ENCODE assay signal across 10 mouse cellular contexts in the genomic region with DNA sequence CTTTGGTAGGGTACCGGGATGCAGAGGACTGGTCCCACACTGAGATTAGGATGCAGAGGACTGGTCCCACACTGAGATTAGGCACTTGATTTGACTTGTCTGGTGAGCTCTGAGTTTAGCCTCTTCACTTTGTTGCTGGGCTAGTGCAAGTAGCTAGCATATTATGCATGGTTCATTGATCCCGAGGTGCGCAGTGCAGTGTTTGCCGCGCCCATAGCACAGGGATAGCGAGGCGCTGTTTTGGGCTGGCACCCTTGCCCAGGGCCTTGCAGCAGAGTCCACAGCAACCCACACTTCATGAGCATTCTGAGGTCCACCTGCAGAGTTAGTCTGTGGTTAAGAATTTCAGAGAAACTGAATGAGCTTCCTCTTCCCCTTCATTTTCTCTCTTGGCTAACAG. TPM values are rescaled to one million over a fixed set of nuclear protein-coding genes. Genes with fewer than 3 reads are reported as not detected.
DNase-seq lines count a peak whose midpoint lies in the region; ATAC-seq and TF ChIP-seq lines count a peak whose summit lies in the region.
"Had no signal": no experiment of that assay in that cellular context is flagged by ENCODE, and none has a peak within 500 bp of the region (broad histone marks: within the 10 kb centered on the region; RNA-seq: fewer than 3 reads in every experiment).

No protein-coding gene starts in this region.

- peaks cover 6% of the 10 kb centered on the region; the same call in 1 of the 2 replicates for H3K36me3 ChIP-seq in heart, embryonic 15.5 days
- peaks cover 20% of the 10 kb centered on the region for H3K36me3 ChIP-seq in ES-E14 (ENCODE audit: control insufficient read depth, insufficient read depth, low read length, poor library complexity, severe bottlenecking)
- peaks cover 17% of the 10 kb centered on the region for H3K36me3 ChIP-seq in forebrain, embryonic 15.5 days
- H3K36me3 ChIP-seq in liver, embryonic 12.5 days, result peaks cover 42% of the 10 kb centered on the region

- DNase-seq in heart, adult 8-10 months (ENCODE audit: low spot score), result no peak
- no peak for DNase-seq in ES-E14 (ENCODE audit: low read depth, low spot score)
- no peak for DNase-seq in layer of hippocampus, adult 8-10 months (ENCODE audit: low spot score in 2 of 2)
- DNase-seq in thymus, postnatal 25 days, result no peak
- DNase-seq in urinary bladder, postnatal 25 days (ENCODE audit: low spot score), result no peak

- in situ Hi-C loops in ES-E14 (cut with MboI; ENCODE audit: low sequenced_read_pairs in 2 of 2, unreplicated experiment in 2 of 2), result no loop called here

- no peak overlapping the region for H3K9ac ChIP-seq in heart, embryonic 15.5 days
- H3K9ac ChIP-seq in ES-E14 (ENCODE audit: insufficient read depth, low read depth, low read length, poor library complexity, severe bottlenecking), result peak overlapping the region; percentile 4; the same call in 1 of the 2 replicates
- H3K9ac ChIP-seq in forebrain, embryonic 15.5 days (replicated peaks), result no peak overlapping the region
- H3K9ac ChIP-seq in liver, embryonic 12.5 days, result peak overlapping the region; percentile 95; the same call in 1 of the 2 replicates

- ATAC-seq in heart, embryonic 15.5 days (replicated peaks; ENCODE audit: insufficient number of reproducible peaks, insufficient read depth, low FRiP score, low read depth), result no peak
- no peak for ATAC-seq in forebrain, embryonic 15.5 days (replicated peaks)
- ATAC-seq in liver, embryonic 12.5 days, result no peak

- H3K4me3 ChIP-seq in heart, embryonic 15.5 days, result 0 out of 2 replicates have a peak overlapping the region, but pooled peaks have one; percentile 3
- no peak overlapping the region for H3K4me3 ChIP-seq in ES-E14 (ENCODE audit: insufficient read depth in 1 of 2, low read depth in 1 of 2, low read length in 2 of 2, poor library complexity in 1 of 2, severe bottlenecking in 1 of 2)
- H3K4me3 ChIP-seq in forebrain, embryonic 15.5 days, result 0 out of 2 replicates have a peak overlapping the region, but pooled peaks have one; percentile 87
- peak overlapping the region; percentile 94; the same call in 1 of the 2 replicates for H3K4me3 ChIP-seq in liver, embryonic 12.5 days

- peaks cover 62% of the 10 kb centered on the region for H3K4me1 ChIP-seq in heart, embryonic 15.5 days (replicated peaks)
- H3K4me1 ChIP-seq in ES-E14 (ENCODE audit: control insufficient read depth in 2 of 2, insufficient read depth in 2 of 2, low read length in 2 of 2, poor library complexity in 1 of 2), result peaks cover 0 to 29% of the 10 kb centered on the region in 2 experiments; a peak in 2 of 4 replicates
- H3K4me1 ChIP-seq in forebrain, embryonic 15.5 days, result peaks cover 40% of the 10 kb centered on the region
- peaks cover 86% of the 10 kb centered on the region for H3K4me1 ChIP-seq in liver, embryonic 12.5 days

- 81% methylated on average over 7 of the region's 7 CpGs for WGBS in heart, embryonic 15.5 days
- 86% methylated on average over 7 of the region's 7 CpGs for WGBS in forebrain, embryonic 15.5 days
- 84% methylated on average over 7 of the region's 7 CpGs for WGBS in liver, embryonic 12.5 days (ENCODE audit: insufficient replicate concordance)

- H3K27ac ChIP-seq in heart, embryonic 15.5 days, result no peak overlapping the region
- H3K27ac ChIP-seq in ES-E14 (ENCODE audit: insufficient read depth, low read depth, low read length, poor library complexity, severe bottlenecking), result no peak overlapping the region
- no peak overlapping the region for H3K27ac ChIP-seq in forebrain, embryonic 15.5 days (replicated peaks)
- H3K27ac ChIP-seq in liver, embryonic 12.5 days, result 0 out of 2 replicates have a peak overlapping the region, but pooled peaks have one; percentile 5
- H3K27ac ChIP-seq: macrophage had no signal

- H3K27me3 ChIP-seq in heart, embryonic 15.5 days, result no peaks in the 10 kb centered on the region
- H3K27me3 ChIP-seq in forebrain, embryonic 15.5 days, result no peaks in the 10 kb centered on the region
- no peaks in the 10 kb centered on the region for H3K27me3 ChIP-seq in liver, embryonic 12.5 days (replicated peaks)

- peak overlapping the region; percentile 85 for H3K4me2 ChIP-seq in heart, embryonic 15.5 days
- peak overlapping the region; percentile 89; the same call in 1 of the 2 replicates for H3K4me2 ChIP-seq in forebrain, embryonic 15.5 days (replicated peaks)
- peak overlapping the region; percentile 87 for H3K4me2 ChIP-seq in liver, embryonic 12.5 days

- no peaks in the 10 kb centered on the region for H3K9me3 ChIP-seq in heart, embryonic 15.5 days (replicated peaks)
- no peaks in the 10 kb centered on the region for H3K9me3 ChIP-seq in ES-E14 (ENCODE audit: control insufficient read depth, insufficient read depth, low read depth, low read length)
- H3K9me3 ChIP-seq in forebrain, embryonic 15.5 days, result no peaks in the 10 kb centered on the region
- no peaks in the 10 kb centered on the region for H3K9me3 ChIP-seq in liver, embryonic 12.5 days (replicated peaks)

TF ChIP-seq in ES-E14, 5 proteins besides CTCF, POLR2A, EP300 and RAD21:
- TF ChIP-seq ZC3H11A (IDR thresholded peaks at IDR 0.05; ENCODE audit: borderline replicate concordance, low read depth, low read length) (no peak), CHD2 (IDR thresholded peaks at IDR 0.05; ENCODE audit: low read depth, low read length) (no peak)

RNA-seq across cellular contexts. Expression of a gene that starts 3.2 kb away (rescaled TPM):
- 25.3 and 29.2 TPM in 2 replicates for polyA plus RNA-seq in heart, embryonic 15.5 days (2015; fragmentation: Nextera tagmentation; extraction: Ambion mirVana)
- total RNA-seq in heart, adult 8-10 months (2022), result 10 to 100 TPM in 3 of 4 experiments, 1 to 10 TPM in 1; 7.6 to 24.8 (median 17.2) TPM
- 53.8 and 67.8 TPM in 2 replicates for total RNA-seq in ES-E14 (2012; rRNA removed)
- 64.8 and 65.3 TPM in 2 replicates for polyA plus RNA-seq in forebrain, embryonic 15.5 days (2015; fragmentation: Nextera tagmentation; extraction: Ambion mirVana)
- 22.4 and 25.4 TPM in 2 replicates for polyA plus RNA-seq in liver, embryonic 12.5 days (2016; fragmentation: Nextera tagmentation; extraction: Ambion mirVana)
- 10 to 100 TPM; 25.1 to 66.1 (median 45.2) TPM for total RNA-seq in layer of hippocampus, adult 8-10 months (2022)

RNA-seq across cellular contexts. Expression of a gene that starts 8.1 kb away (rescaled TPM):
- polyA plus RNA-seq in heart, embryonic 15.5 days (2015; fragmentation: Nextera tagmentation; extraction: Ambion mirVana), result not detected in 2 replicates
- total RNA-seq in heart, adult 8-10 months (2022), result under 1 TPM in 1 of 4 experiments, not detected in 3; 0.23 TPM
- 0.18 and 0.37 TPM in 2 replicates for total RNA-seq in ES-E14 (2012; rRNA removed)
- polyA plus RNA-seq in forebrain, embryonic 15.5 days (2015; fragmentation: Nextera tagmentation; extraction: Ambion mirVana), result 0.37 and 0.43 TPM in 2 replicates
- polyA plus RNA-seq in liver, embryonic 12.5 days (2016; fragmentation: Nextera tagmentation; extraction: Ambion mirVana), result 0.69 and 0.85 TPM in 2 replicates
- total RNA-seq in layer of hippocampus, adult 8-10 months (2022), result under 1 TPM in 1 of 4 experiments, not detected in 3; 0.41 TPM
- polyA plus RNA-seq: intestine, embryonic 14.5 days; macrophage had no signal

RNA-seq across cellular contexts. Expression of a gene that starts 45.3 kb away (rescaled TPM):
- polyA plus RNA-seq in heart, embryonic 15.5 days (2015; fragmentation: Nextera tagmentation; extraction: Ambion mirVana), result 12.0 and 17.4 TPM in 2 replicates
- 1 to 10 TPM; 3.8 to 4.8 (median 4.2) TPM for total RNA-seq in heart, adult 8-10 months (2022)
- total RNA-seq in ES-E14 (2012; rRNA removed), result 173 and 307 TPM in 2 replicates
- 39.2 and 45.8 TPM in 2 replicates for polyA plus RNA-seq in forebrain, embryonic 15.5 days (2015; fragmentation: Nextera tagmentation; extraction: Ambion mirVana)
- polyA plus RNA-seq in liver, embryonic 12.5 days (2016; fragmentation: Nextera tagmentation; extraction: Ambion mirVana), result 52.6 and 58.9 TPM in 2 replicates
- total RNA-seq in layer of hippocampus, adult 8-10 months (2022), result 10 to 100 TPM; 52.0 to 66.6 (median 61.8) TPM

Comparison
In these comparisons a context has a peak if more than half of its experiments do, and no peak if none do; other contexts are left out.
1. H3K4me3 ChIP-seq: peak in heart, embryonic 15.5 days (single experiment), forebrain, embryonic 15.5 days (single experiment) and liver, embryonic 12.5 days (single experiment); none in ES-E14 (0 of 2).
2. H3K9ac ChIP-seq: peak in ES-E14 (single experiment) and liver, embryonic 12.5 days (single experiment); none in heart, embryonic 15.5 days (single experiment) and forebrain, embryonic 15.5 days (single experiment).
3. RNA of a gene that starts 45.3 kb away (total RNA-seq): 173 to 307 TPM in ES-E14 and 52.0 to 66.6 TPM in layer of hippocampus, adult 8-10 months; 3.8 to 4.8 TPM in heart, adult 8-10 months; every median in the first group is over 4 times any median in the second.
4. Peak in every context shown above with its lines, with median percentiles within 50 percentile points of each other: H3K4me2 ChIP-seq.